Mouse (Mus musculus) CD4-positive, CD25-positive, alpha-beta regulatory T cell, adult 2 months (primary cell): Measurements from ENCODE around the gene Mast4.

Experiments
- DNase-seq: peaks from one replicate; pipeline ENCODE4 v3.0.0-alpha.2; 2012; ENCODE audit warnings: low read depth, low spot score

Gene Mast4

DNA sequence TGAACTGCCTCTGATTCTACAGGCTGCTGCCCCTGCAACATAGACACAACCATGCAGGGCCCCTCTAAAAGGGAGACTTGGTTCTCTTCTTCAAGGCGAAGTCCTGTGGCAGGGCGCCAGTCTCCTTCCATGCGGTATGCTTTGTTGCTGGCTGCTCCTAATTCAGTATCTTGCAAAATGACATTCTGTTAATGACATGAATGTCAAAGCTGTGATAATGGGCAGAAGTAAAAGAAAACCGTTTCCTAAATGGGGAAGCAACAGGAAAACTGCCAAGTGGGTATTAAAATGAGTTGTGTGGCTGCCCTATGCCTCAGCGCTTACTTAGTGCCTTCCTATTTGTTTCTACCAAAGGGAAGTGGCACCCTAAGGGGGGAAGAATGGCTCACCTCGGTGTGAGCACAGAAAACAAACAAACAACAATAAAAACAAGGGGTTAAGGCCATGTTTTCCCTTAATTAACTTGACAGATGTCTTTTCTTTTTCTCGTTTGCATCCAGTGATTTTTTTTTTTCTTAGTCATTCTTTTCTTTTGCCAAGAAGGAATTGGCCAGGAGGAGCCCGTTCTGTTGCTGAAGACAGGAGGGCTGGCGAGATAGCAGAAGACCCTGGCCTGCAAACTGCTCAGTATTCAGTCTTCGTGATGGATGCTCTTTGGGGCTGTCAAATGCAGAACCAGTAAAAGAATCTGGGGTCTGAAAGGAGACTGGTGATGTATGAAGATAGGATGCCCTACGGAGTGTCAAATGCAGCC lies 468.1 kb downstream of the Mast4 start:
- no peak for DNase-seq

- no peak for DNase-seq
Observed at GRCm38 (mm10) chr13:102865494-102865893, 468.8 kb downstream of the Mast4 start.

- no peak for DNase-seq
Observed at GRCm38 (mm10) chr13:102864840-102865239, 469.5 kb downstream of the Mast4 start.

GRCm38 (mm10) chr13:102864079-102864478 lies 470.2 kb downstream of the Mast4 start:
- DNase-seq: no peak

GRCm38 (mm10) chr13:102862981-102863380 lies 471.3 kb downstream of the Mast4 start:
- DNase-seq: no peak

DNA sequence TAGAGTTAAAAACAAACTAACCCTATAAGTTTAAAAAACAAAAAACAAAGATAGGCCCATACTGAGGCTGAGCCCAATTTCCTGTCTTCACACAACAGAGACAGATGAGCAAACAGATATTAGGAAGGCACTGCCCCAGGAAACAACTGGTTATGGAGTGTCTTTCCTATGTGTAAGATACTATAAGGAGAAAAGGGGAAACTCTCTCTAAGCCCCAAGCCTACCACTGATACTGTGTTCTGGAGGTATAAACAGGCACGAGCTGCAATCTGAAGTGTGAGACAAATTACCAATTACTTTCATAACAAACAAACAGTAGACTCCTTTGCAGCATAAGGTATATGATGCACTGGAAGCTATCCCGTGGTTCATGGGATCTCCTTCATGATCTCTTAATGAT lies 471.9 kb downstream of the Mast4 start:
- no peak for DNase-seq

GRCm38 (mm10) chr13:102860733-102861132 lies 473.6 kb downstream of the Mast4 start:
- no peak for DNase-seq

DNA sequence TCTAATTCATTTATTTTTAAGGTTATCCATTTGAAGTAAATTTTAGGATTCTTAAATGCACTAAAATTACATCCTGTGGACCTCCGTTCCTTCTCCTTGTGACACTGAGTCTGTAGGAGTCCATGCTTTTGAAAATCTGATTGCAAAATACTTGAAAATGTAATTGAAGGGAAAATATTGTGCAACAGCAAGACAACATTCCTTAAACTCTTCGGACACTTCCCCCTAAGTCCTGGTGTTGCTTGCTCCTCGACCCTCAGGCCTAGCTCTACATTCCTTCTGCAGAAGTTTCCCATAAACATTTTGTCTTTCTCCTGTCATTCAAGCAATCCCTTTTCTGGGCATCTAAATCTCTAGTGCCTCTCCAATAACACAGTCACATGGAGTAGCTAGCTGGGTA lies 474.2 kb downstream of the Mast4 start:
- no peak for DNase-seq

DNA sequence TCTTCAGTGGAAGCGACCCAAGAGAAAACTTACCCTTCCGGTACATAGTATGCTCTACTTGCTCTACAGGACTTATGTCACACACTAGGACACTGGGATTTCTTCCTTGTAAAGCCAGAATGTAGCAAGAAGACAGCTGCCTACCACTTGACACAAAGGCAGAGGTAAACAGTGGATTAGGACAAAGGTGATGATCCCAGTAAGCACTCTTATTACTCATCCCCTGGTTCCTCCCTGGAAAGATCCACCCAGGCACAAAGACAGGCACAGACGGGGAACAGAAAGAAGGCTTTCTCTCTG lies 476.8 kb downstream of the Mast4 start:
- no peak for DNase-seq

DNA sequence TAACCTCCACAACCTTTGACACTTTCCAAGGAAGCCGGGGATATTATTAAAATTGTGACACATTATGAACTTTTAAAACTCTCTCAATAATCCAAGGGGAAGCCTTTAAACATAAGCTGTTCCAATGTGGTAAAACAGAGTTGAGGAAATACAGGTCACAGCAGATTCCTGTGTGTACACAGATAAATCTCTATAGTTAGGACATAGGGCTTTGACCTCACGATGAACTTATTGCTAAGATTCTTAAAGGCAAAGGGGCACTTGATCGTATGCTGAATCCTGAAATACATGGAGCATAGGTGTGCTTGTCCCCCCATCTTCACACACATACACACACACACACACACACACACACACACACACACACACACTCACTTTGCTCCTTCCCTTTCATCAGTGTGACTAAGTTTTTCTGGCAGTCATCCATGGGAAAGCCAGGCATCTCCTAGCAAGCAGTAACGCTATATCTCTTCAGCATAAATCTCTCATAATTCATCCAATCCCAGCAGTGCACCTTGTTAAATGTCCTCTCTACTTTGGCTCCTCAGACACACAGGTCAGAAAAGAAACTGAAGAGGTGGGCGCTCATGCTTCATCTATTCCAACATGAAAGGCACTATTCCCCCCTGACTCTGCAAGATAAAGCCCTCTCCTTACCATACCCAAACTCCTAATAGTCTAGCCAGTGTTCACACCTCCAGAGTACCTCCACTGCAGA lies 477.3 kb downstream of the Mast4 start:
- no peak for DNase-seq

DNA sequence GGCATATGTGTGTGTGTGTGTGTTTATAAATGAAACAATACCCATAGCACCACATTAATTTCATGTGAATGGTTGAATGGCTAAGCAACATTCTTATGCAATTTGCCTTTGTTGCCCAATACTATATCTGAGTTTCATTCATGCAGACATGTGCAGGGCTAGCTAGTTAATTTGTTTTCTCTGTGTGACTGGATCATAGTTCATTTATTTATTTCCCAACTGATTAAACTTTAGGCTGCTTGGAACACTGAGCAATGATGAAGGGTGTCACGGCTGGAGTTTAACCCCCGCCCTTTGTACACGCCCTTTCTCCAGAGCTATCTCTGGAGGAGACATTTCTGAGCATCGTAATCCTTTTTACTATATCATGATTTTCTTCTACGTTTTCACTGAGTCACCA lies 481.4 kb downstream of the Mast4 start:
- DNase-seq: no peak

GRCm38 (mm10) chr13:102851253-102851652 lies 483.0 kb downstream of the Mast4 start:
- DNase-seq: no peak

- no peak for DNase-seq
Observed at GRCm38 (mm10) chr13:102850594-102850993, 483.7 kb downstream of the Mast4 start.

GRCm38 (mm10) chr13:102849068-102849467 lies 485.2 kb downstream of the Mast4 start:
- no peak for DNase-seq

GRCm38 (mm10) chr13:102846473-102846872 lies 487.8 kb downstream of the Mast4 start:
- DNase-seq: no peak

DNA sequence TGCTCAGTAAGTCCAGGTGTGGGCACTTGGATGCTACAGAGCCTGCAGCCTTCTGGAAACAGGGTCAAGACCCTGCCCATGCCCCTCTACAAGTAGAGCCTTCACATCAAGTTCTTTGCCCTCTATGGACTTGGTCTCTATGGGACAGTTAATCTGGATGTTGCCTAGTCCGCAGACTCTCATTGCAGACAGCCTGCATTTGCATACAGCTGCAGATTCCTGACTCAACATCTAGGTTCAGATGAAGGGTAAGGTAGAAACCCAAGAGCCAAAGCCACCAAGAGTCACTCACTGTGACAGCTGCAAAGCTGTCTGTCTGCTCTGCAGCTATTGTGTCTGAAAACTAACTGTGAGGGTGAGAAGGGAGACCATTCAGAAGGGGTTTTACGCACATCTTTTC lies 491.6 kb downstream of the Mast4 start:
- no peak for DNase-seq

DNA sequence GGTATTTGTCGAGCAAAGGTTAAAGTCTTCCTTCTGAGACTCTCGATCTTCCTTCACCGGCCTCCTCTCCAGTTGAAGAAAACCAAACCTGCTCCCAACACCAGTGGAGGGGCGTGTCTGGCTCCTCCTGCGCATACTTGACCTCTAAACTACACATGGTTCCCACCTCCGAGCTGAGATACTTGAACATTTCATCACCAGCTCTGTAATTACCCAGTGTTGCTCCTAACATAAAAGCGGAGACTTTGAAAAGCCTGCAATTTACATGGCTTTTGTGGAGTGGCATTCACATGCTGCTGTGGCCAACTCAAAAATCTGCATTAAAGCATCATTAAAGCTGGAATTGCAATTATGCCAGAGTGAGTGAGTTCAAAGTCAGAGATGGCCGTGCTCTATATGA lies 492.1 kb downstream of the Mast4 start:
- DNase-seq: no peak

DNA sequence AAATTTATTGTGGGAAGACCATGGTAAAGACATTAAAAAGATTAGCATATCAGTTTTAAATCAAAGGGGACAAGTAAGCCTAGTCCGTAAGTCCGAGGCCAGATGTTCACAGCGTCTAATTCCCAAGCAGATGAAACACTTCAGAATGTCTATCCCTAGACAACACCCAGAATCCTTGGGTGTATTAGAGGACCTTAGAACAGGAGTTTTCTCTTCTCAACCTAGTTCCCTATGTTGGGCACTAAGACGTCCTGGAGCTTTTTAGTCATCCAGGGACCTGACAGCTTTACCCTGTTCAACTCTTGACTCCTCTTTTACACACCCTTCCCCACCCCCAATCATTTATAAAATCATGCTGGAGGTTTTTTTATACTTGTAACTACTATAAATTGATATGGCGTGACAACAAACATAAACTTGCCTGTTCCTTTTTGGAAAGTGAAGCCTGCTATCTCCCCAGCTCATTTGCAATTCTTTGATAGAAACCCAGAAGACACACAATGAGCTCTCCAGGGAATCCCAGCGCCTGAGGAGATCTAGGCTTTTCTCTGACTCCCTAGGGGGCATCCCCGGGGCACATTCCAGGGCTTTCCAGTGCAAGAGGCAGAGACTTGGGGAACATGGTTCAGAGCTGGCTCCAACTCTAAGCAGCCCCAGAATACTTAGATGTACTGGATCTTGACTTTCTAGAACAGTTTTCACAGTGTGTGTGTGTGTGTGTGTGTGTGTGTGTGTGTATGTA lies 494.4 kb downstream of the Mast4 start:
- no peak for DNase-seq

GRCm38 (mm10) chr13:102837427-102837826 lies 496.9 kb downstream of the Mast4 start:
- no peak for DNase-seq

- no peak for DNase-seq
Observed at GRCm38 (mm10) chr13:102835336-102835735, 499.0 kb downstream of the Mast4 start.

GRCm38 (mm10) chr13:102818287-102818686 lies 516.0 kb downstream of the Mast4 start:
- DNase-seq: no peak

DNA sequence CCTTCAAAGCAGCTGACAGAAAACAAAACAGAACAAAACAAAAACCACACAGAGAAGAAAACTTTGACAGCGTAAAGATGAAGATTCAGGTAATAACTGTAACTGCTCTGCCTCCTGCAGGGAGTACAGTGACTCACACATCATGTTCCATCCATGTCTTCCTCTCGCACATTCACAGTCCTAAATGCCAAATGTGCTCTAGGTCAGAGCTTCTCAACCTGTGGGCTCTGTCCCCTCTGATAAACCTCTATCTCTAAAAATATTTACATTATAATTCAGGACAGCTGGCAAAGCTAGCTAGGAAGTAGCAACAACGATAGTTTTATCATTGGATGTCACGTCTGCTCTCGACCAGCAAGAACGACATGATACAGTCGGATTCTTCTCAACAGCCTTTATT lies 517.6 kb downstream of the Mast4 start:
- DNase-seq: no peak

DNA sequence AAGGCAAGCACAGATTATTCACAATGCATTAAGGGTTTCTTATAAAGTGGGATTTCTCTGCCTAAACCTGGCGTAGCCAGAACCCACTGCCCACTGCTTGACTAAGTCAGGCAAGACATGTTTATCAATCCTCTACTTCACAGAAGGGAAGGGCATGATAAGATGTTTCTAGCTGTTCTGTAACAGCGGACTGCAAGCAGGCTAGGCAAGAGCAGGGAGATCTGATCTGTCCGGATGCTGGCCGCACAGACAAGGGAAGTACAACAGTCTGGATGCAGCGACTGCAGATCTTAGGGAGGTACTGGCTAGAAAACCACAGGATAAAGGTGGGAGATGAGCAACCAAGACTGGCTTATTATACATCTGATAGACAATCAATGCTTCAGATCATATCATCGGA lies 519.1 kb downstream of the Mast4 start:
- DNase-seq: no peak
